Comparison of ENCODE assay signal across 8 mouse cellular contexts in genomic region chr14:23583235-23583634, GRCm38 (mm10).
DNase-seq lines count a peak whose midpoint lies in the region; ATAC-seq lines count a peak whose summit lies in the region.

No protein-coding gene starts in this region.

- no peak overlapping the region for H3K4me3 ChIP-seq in neural tube, embryonic 15.5 days (replicated peaks)
- no peak overlapping the region for H3K4me3 ChIP-seq in hindbrain, embryonic 15.5 days

- H3K9ac ChIP-seq in neural tube, embryonic 15.5 days (replicated peaks), result no peak overlapping the region
- no peak overlapping the region for H3K9ac ChIP-seq in hindbrain, embryonic 15.5 days

- no peaks in the 10 kb centered on the region for H3K9me3 ChIP-seq in neural tube, embryonic 15.5 days (replicated peaks)
- H3K9me3 ChIP-seq in hindbrain, embryonic 15.5 days, result no peaks in the 10 kb centered on the region

- H3K36me3 ChIP-seq in neural tube, embryonic 15.5 days, result no peaks in the 10 kb centered on the region
- H3K36me3 ChIP-seq in hindbrain, embryonic 15.5 days, result no peaks in the 10 kb centered on the region

- 17% methylated on average over 2 of the region's 2 CpGs for WGBS in neural tube, embryonic 15.5 days
- WGBS in hindbrain, embryonic 15.5 days, result 26% methylated on average over 2 of the region's 2 CpGs

- H3K27me3 ChIP-seq in neural tube, embryonic 15.5 days (replicated peaks), result no peaks in the 10 kb centered on the region
- no peaks in the 10 kb centered on the region for H3K27me3 ChIP-seq in hindbrain, embryonic 15.5 days

- intact Hi-C loops in left cerebral cortex, postnatal 10 days (cut with DNase I), result loop anchor here (2.0 to 10.0 kb wide), 3 partner anchors 209 to 692 kb away; no protein-coding TSS in a partner anchor

- ATAC-seq in neural tube, embryonic 15.5 days (ENCODE audit: low FRiP score), result no peak
- ATAC-seq in common myeloid progenitor, adult 5-6 weeks (replicated peaks; ENCODE audit: low read depth, poor library complexity, severe bottlenecking), result peak; percentile 65
- peak; percentile 56 for ATAC-seq in hindbrain, embryonic 15.5 days (ENCODE audit: low FRiP score, low read depth)
- no peak for ATAC-seq in activated CD4-positive, CD25-positive, alpha-beta regulatory T cell, adult 4 months

- DNase-seq in neural tube, embryonic 10.5 days (ENCODE audit: extremely low spot score, low spot score), result peak; percentile 31
- peak; percentile 70 for DNase-seq in adrenal gland, adult 2 months
- peak; percentile 41 to 79 for DNase-seq in left cerebral cortex, postnatal 10 days (ENCODE audit: extremely low spot score in 1 of 2, low spot score in 2 of 2)
- peak; percentile 29 for DNase-seq in retina, adult 2 months (ENCODE audit: low read depth, low spot score)

- no peak overlapping the region for H3K27ac ChIP-seq in neural tube, embryonic 15.5 days (replicated peaks)
- no peak overlapping the region for H3K27ac ChIP-seq in hindbrain, embryonic 15.5 days (replicated peaks)

- H3K4me1 ChIP-seq in neural tube, embryonic 15.5 days, result no peaks in the 10 kb centered on the region
- no peaks in the 10 kb centered on the region for H3K4me1 ChIP-seq in hindbrain, embryonic 15.5 days (replicated peaks)

- no peak overlapping the region for H3K4me2 ChIP-seq in neural tube, embryonic 15.5 days
- no peak overlapping the region for H3K4me2 ChIP-seq in hindbrain, embryonic 15.5 days

Comparison
In these comparisons a context has a peak if more than half of its experiments do, and no peak if none do; other contexts are left out.
1. ATAC-seq: peak in common myeloid progenitor, adult 5-6 weeks (single experiment) and hindbrain, embryonic 15.5 days (single experiment); none in neural tube, embryonic 15.5 days (single experiment) and activated CD4-positive, CD25-positive, alpha-beta regulatory T cell, adult 4 months (single experiment).
2. Peak in every context shown above with its lines, with median percentiles within 50 percentile points of each other: DNase-seq.